Mouse (Mus musculus): ENCODE results near the gene E2f2. TPM values are rescaled to one million over a fixed set of nuclear protein-coding genes. Genes with fewer than 3 reads are reported as not detected.

Gene E2f2
- polyA plus RNA-seq, 1 experiment from 2014 or later = 3.2 TPM

- ATAC-seq (replicated peaks; ENCODE audit: low FRiP score, low read depth) (no peak), DNase-seq (ENCODE audit: low spot score) (no peak)
- Histone ChIP-seq H3K9ac (ENCODE audit: low read depth, low read length) (no peak overlapping the region), H3K27ac (no peak overlapping the region), H3K36me3 (ENCODE audit: insufficient read depth, low read length) (no peaks in the 10 kb centered on the region), H3K27me3 (ENCODE audit: insufficient read depth, low read length) (no peaks in the 10 kb centered on the region), H3K9me3 (replicated peaks; ENCODE audit: low read length) (no peaks in the 10 kb centered on the region), H3K4me1 (replicated peaks; ENCODE audit: insufficient read depth, low read length) (peaks cover 14% of the 10 kb centered on the region; the same call in 1 of the 2 replicates), H3K4me3 (replicated peaks; ENCODE audit: low read depth, low read length) (no peak overlapping the region), H3K4me2 (ENCODE audit: low read length) (no peak overlapping the region)
- WGBS = 82% methylated on average over 8 of the region's 8 CpGs
- no peak for TF ChIP-seq CTCF (IDR thresholded peaks at IDR 0.05; ENCODE audit: low read depth)
These were observed 42.6 kb downstream of the E2f2 start for GRCm38 (mm10) chr4:136214828-136215227.

- Histone ChIP-seq H3K4me1 (replicated peaks; ENCODE audit: insufficient read depth, low read length) (peaks cover 19% of the 10 kb centered on the region; the same call in 1 of the 2 replicates), H3K27me3 (ENCODE audit: insufficient read depth, low read length) (no peaks in the 10 kb centered on the region), H3K27ac (no peak overlapping the region), H3K9ac (ENCODE audit: low read depth, low read length) (no peak overlapping the region), H3K4me3 (replicated peaks; ENCODE audit: low read depth, low read length) (no peak overlapping the region), H3K9me3 (replicated peaks; ENCODE audit: low read length) (no peaks in the 10 kb centered on the region), H3K4me2 (ENCODE audit: low read length) (no peak overlapping the region), H3K36me3 (ENCODE audit: insufficient read depth, low read length) (no peaks in the 10 kb centered on the region)
- 75% methylated on average over 8 of the region's 8 CpGs for WGBS
- no peak for TF ChIP-seq CTCF (IDR thresholded peaks at IDR 0.05; ENCODE audit: low read depth)
- DNase-seq (ENCODE audit: low spot score) (no peak), ATAC-seq (replicated peaks; ENCODE audit: low FRiP score, low read depth) (no peak)
These were observed 43.4 kb downstream of the E2f2 start for GRCm38 (mm10) chr4:136215576-136215975.

GRCm38 (mm10) chr4:136217063-136217462 lies 44.9 kb downstream of the E2f2 start:
- WGBS = 64% methylated on average over 10 of the region's 10 CpGs
- no peak overlapping the region for H3K4me3 ChIP-seq (replicated peaks; ENCODE audit: low read depth, low read length)
- H3K4me1 ChIP-seq (replicated peaks; ENCODE audit: insufficient read depth, low read length) = peaks cover 20% of the 10 kb centered on the region; the same call in 1 of the 2 replicates
- no peak overlapping the region for H3K4me2 ChIP-seq (ENCODE audit: low read length)
- no peaks in the 10 kb centered on the region for H3K36me3 ChIP-seq (ENCODE audit: insufficient read depth, low read length)
- no peak for ATAC-seq (replicated peaks; ENCODE audit: low FRiP score, low read depth)
- DNase-seq (ENCODE audit: low spot score) = no peak
- H3K9me3 ChIP-seq (replicated peaks; ENCODE audit: low read length) = no peaks in the 10 kb centered on the region
- TF ChIP-seq CTCF (IDR thresholded peaks at IDR 0.05; ENCODE audit: low read depth) = no peak
- H3K27me3 ChIP-seq (ENCODE audit: insufficient read depth, low read length) = no peaks in the 10 kb centered on the region
- no peak overlapping the region for H3K9ac ChIP-seq (ENCODE audit: low read depth, low read length)
- no peak overlapping the region for H3K27ac ChIP-seq

- no peaks in the 10 kb centered on the region for H3K36me3 ChIP-seq (ENCODE audit: insufficient read depth, low read length)
- 0 out of 2 replicates have a peak overlapping the region, but pooled peaks have one; percentile 19 for H3K9ac ChIP-seq (ENCODE audit: low read depth, low read length)
- ATAC-seq (replicated peaks; ENCODE audit: low FRiP score, low read depth) (0 out of 2 replicates have a peak, but pooled peaks have one; percentile 29), DNase-seq (ENCODE audit: low spot score) (peak; percentile 76)
- peaks cover 20% of the 10 kb centered on the region; the same call in 1 of the 2 replicates for H3K4me1 ChIP-seq (replicated peaks; ENCODE audit: insufficient read depth, low read length)
- no peak overlapping the region for H3K4me3 ChIP-seq (replicated peaks; ENCODE audit: low read depth, low read length)
- no peaks in the 10 kb centered on the region for H3K9me3 ChIP-seq (replicated peaks; ENCODE audit: low read length)
- peak overlapping the region; percentile 68; the same call in 1 of the 2 replicates for H3K27ac ChIP-seq
- H3K4me2 ChIP-seq (ENCODE audit: low read length) = peak overlapping the region; percentile 42
- TF ChIP-seq CTCF (IDR thresholded peaks at IDR 0.05; ENCODE audit: low read depth) = peak; percentile 52
- 7% methylated on average over 17 of the region's 18 CpGs for WGBS
- H3K27me3 ChIP-seq (ENCODE audit: insufficient read depth, low read length) = no peaks in the 10 kb centered on the region
These were observed 46.5 kb downstream of the E2f2 start for GRCm38 (mm10) chr4:136218595-136219214.

- Histone ChIP-seq H3K9ac (ENCODE audit: low read depth, low read length) (no peak overlapping the region), H3K27me3 (ENCODE audit: insufficient read depth, low read length) (no peaks in the 10 kb centered on the region), H3K9me3 (replicated peaks; ENCODE audit: low read length) (no peaks in the 10 kb centered on the region), H3K4me2 (ENCODE audit: low read length) (peak overlapping the region; percentile 45), H3K4me1 (replicated peaks; ENCODE audit: insufficient read depth, low read length) (peaks cover 20% of the 10 kb centered on the region; the same call in 1 of the 2 replicates), H3K36me3 (ENCODE audit: insufficient read depth, low read length) (no peaks in the 10 kb centered on the region), H3K27ac (no peak overlapping the region), H3K4me3 (replicated peaks; ENCODE audit: low read depth, low read length) (no peak overlapping the region)
- DNase-seq (ENCODE audit: low spot score) = peak; percentile 63
- WGBS = 8% methylated on average over 16 of the region's 17 CpGs
- no peak for ATAC-seq (replicated peaks; ENCODE audit: low FRiP score, low read depth)
- TF ChIP-seq CTCF (IDR thresholded peaks at IDR 0.05; ENCODE audit: low read depth) = no peak
These were observed 48.1 kb downstream of the E2f2 start for GRCm38 (mm10) chr4:136220133-136220775.

- H3K4me1 ChIP-seq (replicated peaks; ENCODE audit: insufficient read depth, low read length) = 0 out of 2 replicates have a peak, but pooled peaks cover 14% of the 10 kb centered on the region
- DNase-seq (ENCODE audit: low spot score) = no peak
- no peak overlapping the region for H3K4me2 ChIP-seq (ENCODE audit: low read length)
- H3K9ac ChIP-seq (ENCODE audit: low read depth, low read length) = no peak overlapping the region
- WGBS = 71% methylated on average over 13 of the region's 13 CpGs
- no peaks in the 10 kb centered on the region for H3K9me3 ChIP-seq (replicated peaks; ENCODE audit: low read length)
- TF ChIP-seq CTCF (IDR thresholded peaks at IDR 0.05; ENCODE audit: low read depth) = peak; percentile 9; the same call in 1 of the 2 replicates
- H3K27me3 ChIP-seq (ENCODE audit: insufficient read depth, low read length) = no peaks in the 10 kb centered on the region
- H3K36me3 ChIP-seq (ENCODE audit: insufficient read depth, low read length) = no peaks in the 10 kb centered on the region
- H3K4me3 ChIP-seq (replicated peaks; ENCODE audit: low read depth, low read length) = no peak overlapping the region
- ATAC-seq (replicated peaks; ENCODE audit: low FRiP score, low read depth) = no peak
- H3K27ac ChIP-seq = no peak overlapping the region
These were observed 51.5 kb downstream of the E2f2 start for GRCm38 (mm10) chr4:136223549-136224239.
